Mouse (Mus musculus): ENCODE data around the gene Il4i1. TPM values are rescaled to one million over a fixed set of nuclear protein-coding genes. Genes with fewer than 3 reads are reported as not detected.
"Not testable (repeated sequence)": the region's sequence is repeated elsewhere in the genome, so short reads cannot be mapped to it uniquely, and the experiment has no call there.

Il4i1 gene
- total RNA-seq, 1 experiment from 2014 or later, result 3.7 TPM

DNA sequence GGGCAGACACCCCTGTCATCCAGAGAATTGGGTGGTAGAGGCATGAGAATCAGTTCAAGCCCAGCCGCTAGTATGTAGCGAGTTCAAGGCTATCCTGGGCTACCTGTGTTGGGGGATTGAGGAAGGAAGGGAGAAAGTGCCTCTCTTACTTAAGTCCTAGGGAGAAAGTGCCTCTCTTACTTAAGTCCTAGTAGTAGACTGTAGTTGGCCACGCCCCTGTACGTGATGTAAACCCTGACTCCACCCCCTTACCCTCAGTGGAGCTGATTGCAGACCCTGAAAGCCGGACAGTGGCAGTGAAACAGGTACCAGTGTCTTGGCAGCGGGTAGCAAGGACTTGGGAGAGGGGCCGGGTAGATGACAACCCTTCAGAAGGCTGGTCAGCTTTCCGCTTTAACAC, 41.7 kb downstream of the Il4i1 start:
- ATAC-seq (replicated peaks; ENCODE audit: insufficient number of reproducible peaks, low FRiP score, low TSS enrichment, poor library complexity, severe bottlenecking), result no peak; the same call in 1 of the 2 replicates

DNA sequence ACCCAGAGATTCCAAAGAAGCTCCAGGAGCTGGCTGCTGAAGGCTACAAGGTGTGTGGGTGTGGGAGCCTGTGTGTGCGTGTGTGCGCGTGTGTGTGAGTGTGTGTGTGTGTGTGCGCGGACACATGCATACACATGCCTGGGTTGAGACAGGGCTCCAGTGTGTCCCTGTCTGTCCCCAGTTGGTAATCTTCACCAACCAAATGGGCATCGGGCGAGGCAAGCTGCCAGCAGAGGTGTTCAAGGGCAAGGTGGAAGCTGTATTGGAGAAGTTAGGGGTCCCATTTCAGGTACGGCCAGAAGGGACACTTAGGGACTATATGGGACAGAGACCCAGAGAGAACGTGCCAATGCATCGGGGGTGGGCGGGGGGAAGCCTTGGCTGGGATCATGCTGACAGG, 43.7 kb downstream of the Il4i1 start:
- no peak for ATAC-seq (replicated peaks; ENCODE audit: insufficient number of reproducible peaks, low FRiP score, low TSS enrichment, poor library complexity, severe bottlenecking)

DNA sequence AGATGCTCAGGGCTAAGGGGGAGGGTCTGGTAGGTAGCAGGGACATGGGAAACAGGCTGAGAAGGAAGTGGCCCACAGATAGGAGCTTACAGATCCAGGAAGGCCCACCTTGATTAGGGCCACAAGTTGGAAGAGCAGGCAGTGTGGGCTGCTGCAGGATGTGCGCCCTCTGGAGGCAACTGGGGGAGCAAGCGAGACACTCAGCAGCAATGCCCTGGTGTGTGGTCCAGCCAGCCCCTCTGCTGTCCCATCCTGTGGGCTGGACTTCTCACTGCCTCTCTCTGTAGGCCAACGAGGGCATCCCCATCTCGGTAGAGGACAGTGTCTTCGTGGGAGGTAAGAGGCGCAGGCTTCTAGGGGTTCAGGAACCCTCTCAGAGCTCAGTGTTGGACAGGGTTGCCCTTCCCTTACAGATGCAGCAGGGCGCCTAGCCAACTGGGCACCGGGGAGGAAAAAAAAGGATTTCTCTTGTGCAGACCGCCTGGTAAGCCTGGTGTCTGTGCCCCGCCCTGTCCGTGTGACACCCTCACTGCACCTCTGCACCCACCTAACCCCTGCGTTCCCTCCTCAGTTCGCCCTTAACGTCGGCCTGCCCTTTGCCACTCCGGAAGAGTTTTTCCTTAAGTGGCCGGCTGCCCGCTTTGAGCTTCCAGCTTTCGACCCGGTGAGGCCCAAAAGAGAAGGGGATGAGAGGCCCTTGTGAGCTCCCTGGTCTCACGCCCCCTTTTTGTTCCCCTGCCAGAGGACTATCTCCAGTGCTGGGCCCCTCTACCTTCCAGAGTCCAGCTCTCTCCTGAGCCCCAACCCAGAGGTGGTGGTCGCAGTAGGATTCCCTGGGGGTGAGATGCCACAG, 44.6 kb downstream of the Il4i1 start:
- peak; percentile 33; the same call in 1 of the 2 replicates for ATAC-seq (replicated peaks; ENCODE audit: insufficient number of reproducible peaks, low FRiP score, low TSS enrichment, poor library complexity, severe bottlenecking)

- ATAC-seq (replicated peaks; ENCODE audit: insufficient number of reproducible peaks, low FRiP score, low TSS enrichment, poor library complexity, severe bottlenecking), result no peak
These were observed 45.2 kb downstream of the Il4i1 start for GRCm38 (mm10) chr7:44861429-44861816.

DNA sequence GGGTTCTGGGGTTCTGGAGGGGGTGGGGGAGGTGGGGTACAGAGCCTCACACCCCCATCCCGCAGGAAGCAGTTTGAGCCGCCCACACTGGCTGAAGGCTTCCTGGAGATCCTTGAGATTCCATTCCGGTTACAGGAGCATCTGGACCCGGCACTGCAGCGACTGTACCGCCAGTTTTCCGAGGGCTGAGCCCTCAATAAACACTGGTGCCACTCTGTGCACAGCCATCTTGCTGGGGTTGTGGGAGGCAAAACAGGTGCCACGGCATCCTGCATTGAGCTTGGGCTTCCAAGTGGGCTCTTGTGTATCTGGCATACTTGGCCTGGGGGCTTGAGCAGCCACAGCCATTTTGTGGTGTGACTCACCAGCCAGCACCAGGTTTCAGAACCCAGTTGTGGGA, 46.2 kb downstream of the Il4i1 start:
- ATAC-seq (replicated peaks; ENCODE audit: insufficient number of reproducible peaks, low FRiP score, low TSS enrichment, poor library complexity, severe bottlenecking), result no peak

DNA sequence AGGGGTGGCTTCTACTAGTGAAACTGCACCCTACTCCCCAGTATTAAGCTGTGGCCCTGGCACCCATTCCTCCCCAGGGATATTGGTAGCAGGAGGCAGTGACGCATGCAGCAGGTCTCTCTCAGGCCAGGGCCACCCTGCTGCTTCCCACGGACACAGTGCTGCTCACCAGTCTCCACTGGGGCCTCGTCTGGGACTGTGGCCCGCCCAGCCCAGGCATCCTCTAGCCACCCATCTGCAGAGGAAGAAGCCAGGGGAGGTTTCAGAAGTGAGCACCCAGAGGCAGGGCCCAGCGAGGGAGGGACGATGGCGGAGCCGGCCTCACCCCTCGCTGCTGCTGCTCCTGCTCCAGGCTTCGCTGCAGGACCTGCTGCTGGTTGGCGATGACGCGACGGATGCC, 47.0 kb downstream of the Il4i1 start:
- no peak for ATAC-seq (replicated peaks; ENCODE audit: insufficient number of reproducible peaks, low FRiP score, low TSS enrichment, poor library complexity, severe bottlenecking)

DNA sequence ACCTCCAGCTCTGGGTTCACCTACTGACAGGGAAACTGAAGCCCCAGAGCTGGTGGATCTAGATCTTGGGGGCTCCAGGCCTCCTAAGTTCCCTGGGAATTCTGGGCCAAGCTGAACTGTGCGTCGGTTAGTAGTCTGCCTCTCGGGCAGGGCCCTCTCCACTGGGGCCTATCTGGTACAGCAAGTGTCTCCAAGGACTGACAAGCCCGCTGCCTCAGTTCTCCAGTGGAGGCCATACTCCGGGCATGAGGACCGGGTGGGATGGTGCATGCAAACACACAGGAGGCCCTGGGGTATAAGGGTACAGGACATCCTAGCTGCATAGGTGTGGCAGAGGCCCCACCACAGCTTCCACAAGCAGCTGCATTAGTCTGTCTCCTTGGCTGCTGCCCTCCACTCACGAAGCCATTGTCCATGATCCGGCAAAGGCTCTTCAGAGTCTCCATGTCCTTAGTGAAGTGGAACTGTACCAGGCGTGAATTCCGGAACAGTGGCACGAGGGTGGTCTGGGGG, 47.9 kb downstream of the Il4i1 start:
- no peak for ATAC-seq (replicated peaks; ENCODE audit: insufficient number of reproducible peaks, low FRiP score, low TSS enrichment, poor library complexity, severe bottlenecking)

DNA sequence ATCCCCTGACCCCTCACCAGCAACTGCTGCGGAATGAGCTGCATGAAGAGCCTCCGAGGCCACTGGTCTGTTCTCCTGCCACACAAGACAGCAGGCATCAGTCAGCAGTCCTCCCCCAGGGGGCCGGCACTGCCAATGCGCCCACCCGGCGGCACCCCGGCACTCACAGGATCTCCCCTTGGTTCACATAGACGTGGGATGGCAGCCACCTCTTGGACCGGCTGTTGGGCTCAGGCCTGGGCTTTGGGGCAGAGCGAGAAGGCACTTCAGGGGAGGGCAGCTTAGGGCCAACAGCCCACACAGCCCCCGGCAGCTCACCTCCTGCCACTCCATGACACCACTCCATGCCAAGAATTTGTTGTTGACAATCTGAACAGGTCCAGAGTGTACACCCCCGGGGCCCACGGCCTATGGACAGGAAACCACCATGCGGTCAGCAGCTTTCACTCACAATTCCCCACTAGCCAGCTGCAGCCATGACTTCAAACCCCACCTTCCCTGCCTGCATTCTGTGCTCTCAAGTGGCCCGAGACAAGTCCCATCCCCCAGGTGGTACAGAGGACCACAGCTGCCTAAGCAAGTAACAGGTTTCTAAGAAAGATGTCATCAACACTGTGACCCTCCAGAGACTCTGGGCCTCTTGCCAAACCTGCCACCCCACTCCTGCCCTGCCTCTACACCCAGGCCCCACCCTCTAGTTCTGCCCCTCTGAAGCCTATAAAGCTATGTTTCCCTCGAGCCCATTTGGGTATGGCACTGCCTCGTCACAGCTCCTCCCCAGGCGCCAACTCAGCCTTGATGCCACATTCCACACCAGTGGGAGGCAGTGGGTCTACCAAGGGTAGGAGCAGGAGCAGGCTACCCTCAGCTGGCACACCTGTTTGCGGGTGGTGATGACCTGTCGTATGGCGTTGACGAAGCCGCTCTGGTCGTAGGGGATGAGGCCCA, 48.7 kb downstream of the Il4i1 start:
- ATAC-seq (replicated peaks; ENCODE audit: insufficient number of reproducible peaks, low FRiP score, low TSS enrichment, poor library complexity, severe bottlenecking), result no peak

DNA sequence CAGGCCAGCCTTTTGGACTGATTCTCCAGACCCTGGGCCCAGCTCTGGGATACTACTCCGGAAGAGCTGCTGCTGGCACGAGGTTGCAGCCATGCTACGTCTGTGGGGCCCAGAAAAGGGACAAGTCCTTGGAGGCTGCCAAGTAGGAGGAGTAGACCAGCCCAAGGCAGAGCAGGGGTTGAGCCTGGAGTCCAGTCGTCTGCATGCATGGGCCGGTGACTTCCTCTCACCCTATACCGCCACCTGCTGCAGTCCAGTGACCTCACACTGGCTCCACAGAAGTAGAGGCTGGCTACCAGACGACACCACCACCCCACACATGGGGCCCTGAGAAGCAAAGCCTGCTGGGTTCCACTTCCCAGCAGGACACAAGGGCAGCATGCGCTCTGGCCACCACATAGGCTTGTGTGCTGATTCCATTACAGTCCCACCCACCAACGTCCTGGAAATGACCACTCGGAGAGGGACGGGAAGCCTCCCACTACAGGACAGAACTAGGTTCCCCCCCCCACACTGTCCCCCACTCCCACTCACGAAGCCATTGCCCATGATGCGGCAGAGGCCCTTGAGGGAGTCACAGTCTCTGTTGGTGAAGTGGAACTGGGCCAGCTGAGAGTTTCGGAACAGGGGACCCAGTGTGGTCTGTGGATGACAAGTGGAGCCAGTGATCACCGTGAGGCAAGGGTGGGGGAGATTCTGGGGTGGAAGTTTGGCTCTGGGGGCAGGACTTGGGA, 50.3 kb downstream of the Il4i1 start:
- ATAC-seq (replicated peaks; ENCODE audit: insufficient number of reproducible peaks, low FRiP score, low TSS enrichment, poor library complexity, severe bottlenecking), result peak; percentile 49

DNA sequence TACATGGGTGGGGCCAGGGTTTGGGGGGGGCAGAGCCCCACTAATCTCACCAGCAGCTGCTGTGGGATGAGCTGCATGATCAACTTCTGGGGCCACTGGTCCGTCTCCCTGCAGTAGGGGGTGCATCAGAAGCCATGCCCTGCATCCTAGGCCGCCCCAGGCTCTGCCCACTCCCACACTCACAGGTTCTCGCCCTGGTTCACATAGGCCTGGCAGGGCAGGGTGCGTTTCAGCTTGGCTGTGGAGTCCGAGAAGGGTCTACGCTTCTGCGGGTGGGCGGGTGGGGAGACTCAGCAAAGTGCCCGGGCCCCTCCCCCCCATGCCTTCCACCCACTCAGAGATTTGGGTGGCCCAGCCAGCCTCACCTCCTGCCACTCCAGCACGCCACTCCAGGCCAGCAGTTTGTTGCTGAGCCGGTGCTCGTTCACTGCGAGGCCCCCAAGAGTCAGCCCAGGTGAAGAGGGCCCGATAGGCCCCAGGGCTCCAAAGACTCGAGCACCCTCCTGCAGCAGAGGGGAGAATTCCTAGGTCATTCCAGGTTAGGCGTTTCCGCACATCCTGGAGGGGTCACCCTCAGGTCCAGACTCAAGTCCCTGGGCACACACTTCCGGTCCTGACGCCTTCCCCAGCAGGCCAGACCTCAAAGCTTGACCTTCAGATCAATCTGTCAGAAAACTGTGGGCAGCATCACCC, 51.0 kb downstream of the Il4i1 start:
- no peak for ATAC-seq (replicated peaks; ENCODE audit: insufficient number of reproducible peaks, low FRiP score, low TSS enrichment, poor library complexity, severe bottlenecking)

DNA sequence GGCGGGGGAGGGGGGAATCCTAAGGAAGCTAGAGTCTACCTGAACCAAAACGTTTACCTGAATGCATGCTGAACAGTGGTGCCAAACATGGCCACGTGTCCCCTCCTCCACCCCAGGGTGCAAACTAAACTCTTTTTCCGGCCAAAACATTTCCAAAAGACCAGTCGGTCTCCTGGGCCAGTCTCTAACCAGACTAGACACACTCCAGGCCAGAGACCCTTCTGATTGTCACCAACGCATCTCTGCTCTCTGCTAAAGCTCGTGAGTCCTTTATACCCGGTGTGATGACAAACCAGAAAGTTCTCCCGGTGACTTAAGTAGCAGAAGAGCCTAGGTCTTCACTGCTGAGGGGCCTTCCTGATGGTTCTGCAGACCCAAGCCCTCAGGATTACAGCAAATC, 51.6 kb downstream of the Il4i1 start:
- ATAC-seq (replicated peaks; ENCODE audit: insufficient number of reproducible peaks, low FRiP score, low TSS enrichment, poor library complexity, severe bottlenecking), result no peak

- ATAC-seq (replicated peaks; ENCODE audit: insufficient number of reproducible peaks, low FRiP score, low TSS enrichment, poor library complexity, severe bottlenecking), result no peak
These were observed 52.3 kb downstream of the Il4i1 start for GRCm38 (mm10) chr7:44868465-44868864.

DNA sequence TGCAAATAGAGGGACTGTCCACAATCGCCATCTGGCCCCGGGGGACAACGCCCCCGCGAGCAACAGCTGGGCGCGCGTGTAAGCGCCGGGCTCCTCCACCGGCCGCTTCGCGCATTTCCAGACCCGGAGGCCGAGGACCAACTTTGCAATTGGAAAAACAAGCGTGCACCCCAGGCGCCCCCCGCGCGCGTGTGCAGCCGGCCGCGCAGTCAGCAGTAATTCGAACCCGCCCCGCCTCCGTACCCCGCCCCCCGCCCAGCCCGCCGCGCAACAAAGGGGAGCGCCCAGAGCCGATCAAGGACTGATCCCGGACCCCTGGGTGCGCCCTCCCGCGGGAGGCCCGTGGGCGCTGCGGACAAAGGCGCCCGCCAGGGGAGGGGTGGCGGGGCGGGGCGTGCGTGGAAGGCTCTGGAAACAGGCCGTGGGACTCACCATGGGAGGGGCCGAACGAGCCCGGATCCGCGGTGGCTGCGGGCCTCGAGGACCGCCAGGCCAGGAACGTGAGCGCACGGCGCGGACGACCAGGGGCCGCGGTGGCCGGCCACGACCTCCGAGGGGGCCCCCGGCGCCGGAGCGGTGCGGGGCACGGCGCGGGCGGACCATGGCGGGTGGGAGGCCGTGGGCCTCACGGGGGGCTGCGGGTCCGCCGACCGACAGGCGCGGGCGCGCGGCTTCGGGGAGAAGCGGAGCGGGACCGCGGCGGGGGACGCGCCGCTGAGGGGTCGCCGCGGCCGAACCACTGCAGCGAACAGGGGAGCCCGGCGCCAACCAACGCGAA, 52.9 kb downstream of the Il4i1 start:
- ATAC-seq (replicated peaks; ENCODE audit: insufficient number of reproducible peaks, low FRiP score, low TSS enrichment, poor library complexity, severe bottlenecking), result no peak

- ATAC-seq (replicated peaks; ENCODE audit: insufficient number of reproducible peaks, low FRiP score, low TSS enrichment, poor library complexity, severe bottlenecking), result peak; percentile 81
These were observed 53.7 kb downstream of the Il4i1 start, which contains the start of gene Ptov1 for GRCm38 (mm10) chr7:44869697-44870528. Gene Ptov1, minus strand, starts transcription at chr7:44869788.

- ATAC-seq (replicated peaks; ENCODE audit: insufficient number of reproducible peaks, low FRiP score, low TSS enrichment, poor library complexity, severe bottlenecking), result no peak
These were observed 54.4 kb downstream of the Il4i1 start for GRCm38 (mm10) chr7:44870614-44871013.

DNA sequence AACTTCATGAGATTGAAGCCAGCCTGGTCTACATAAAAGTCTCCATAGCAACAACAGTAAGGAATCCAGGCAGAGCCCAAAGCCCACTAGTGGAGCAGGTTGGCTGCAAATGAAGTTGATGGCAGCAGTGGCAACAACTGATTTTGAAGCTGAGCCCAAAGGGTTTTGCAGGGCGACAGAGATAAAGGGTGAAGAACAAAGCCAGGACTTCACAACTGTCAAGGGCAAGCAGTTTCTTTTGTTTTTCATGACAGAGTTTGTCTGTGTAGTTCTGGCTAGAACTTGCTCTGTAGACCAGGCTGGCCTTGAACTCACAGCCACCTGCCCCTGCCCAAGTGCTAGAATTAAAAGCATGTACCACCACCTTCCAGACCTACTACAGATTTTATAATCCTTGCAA, 55.0 kb downstream of the Il4i1 start:
- no peak for ATAC-seq (replicated peaks; ENCODE audit: insufficient number of reproducible peaks, low FRiP score, low TSS enrichment, poor library complexity, severe bottlenecking)

DNA sequence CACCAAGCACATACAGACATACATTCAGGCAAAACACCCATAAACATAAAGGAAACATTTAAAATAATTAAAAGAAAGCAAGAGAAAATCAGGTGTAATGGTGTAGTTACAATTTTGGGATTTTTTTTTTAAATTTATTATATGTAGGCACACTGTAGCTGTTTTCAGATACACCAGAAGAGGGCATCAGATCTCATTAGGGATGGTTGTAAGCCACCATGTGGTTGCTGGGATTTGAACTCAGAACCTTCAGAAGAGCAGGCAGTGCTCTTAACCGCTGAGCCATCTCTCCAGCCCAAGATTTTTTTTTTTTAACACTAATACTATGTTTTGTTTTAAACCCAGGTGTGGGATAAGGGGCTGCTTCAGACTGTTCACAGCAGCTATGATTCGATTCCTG, 55.6 kb downstream of the Il4i1 start:
- not testable (repeated sequence) for ATAC-seq (replicated peaks; ENCODE audit: insufficient number of reproducible peaks, low FRiP score, low TSS enrichment, poor library complexity, severe bottlenecking)

All from monocyte, adult 5-6 weeks (primary cell).